Mouse (Mus musculus): ENCODE measurements at regions not wholly inside any gene's neighbourhood (a gene's known extent, or its start where the extent isn't known, plus 50 kb on each side); places are given as distances from the start of the nearest gene placed in this dataset.

- Histone ChIP-seq H3K4me3 (no peak overlapping the region), H3K9ac (no peak overlapping the region), H3K4me2 (no peak overlapping the region), H3K27ac (no peak overlapping the region), H3K4me1 (no peaks in the 10 kb centered on the region), H3K36me3 (no peaks in the 10 kb centered on the region), H3K27me3 (no peaks in the 10 kb centered on the region), H3K9me3 (no peaks in the 10 kb centered on the region)
- ATAC-seq (ENCODE audit: insufficient number of reproducible peaks, insufficient read depth, low FRiP score, low TSS enrichment, low read depth), result no peak
- WGBS, result 66% methylated on average over 2 of the region's 2 CpGs
Measured at GRCm38 (mm10) chr15:34775714-34776113, 418.0 kb upstream of the 9430069I07Rik start.

- WGBS, result 57% methylated on average over 2 of the region's 2 CpGs
- ATAC-seq (ENCODE audit: insufficient number of reproducible peaks, insufficient read depth, low FRiP score, low TSS enrichment, low read depth), result no peak
- Histone ChIP-seq H3K27me3 (no peaks in the 10 kb centered on the region), H3K9me3 (no peaks in the 10 kb centered on the region), H3K27ac (no peak overlapping the region), H3K4me2 (no peak overlapping the region), H3K4me3 (no peak overlapping the region), H3K4me1 (peaks cover 24% of the 10 kb centered on the region; the same call in 1 of the 2 replicates), H3K36me3 (no peaks in the 10 kb centered on the region), H3K9ac (no peak overlapping the region)
Measured at GRCm38 (mm10) chr15:34751746-34752145, 394.1 kb upstream of the 9430069I07Rik start.

GRCm38 (mm10) chr15:34751021-34751420 lies 393.3 kb upstream of the 9430069I07Rik start:
- ATAC-seq (ENCODE audit: insufficient number of reproducible peaks, insufficient read depth, low FRiP score, low TSS enrichment, low read depth), result no peak

DNA sequence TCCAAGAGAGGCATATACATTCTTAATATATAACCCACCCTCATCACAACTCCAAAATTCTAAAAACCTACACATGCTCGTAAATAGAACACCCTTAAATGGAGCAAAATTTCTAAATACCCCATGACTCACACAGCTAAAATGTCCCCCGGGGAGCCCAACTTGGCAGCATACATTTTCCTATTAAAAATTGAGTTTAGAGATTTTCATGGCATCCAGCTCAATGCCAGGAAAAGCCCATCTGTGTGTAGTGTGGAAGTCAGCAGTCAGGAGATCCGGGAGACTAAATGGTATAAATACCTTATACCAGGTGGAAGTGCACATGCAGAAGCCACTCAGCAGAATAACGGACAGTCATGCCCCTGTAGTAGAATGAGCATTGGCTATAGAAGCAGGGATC lies 389.4 kb upstream of the 9430069I07Rik start:
- H3K9ac ChIP-seq, result no peak overlapping the region
- H3K4me1 ChIP-seq, result peaks cover 36% of the 10 kb centered on the region
- H3K27me3 ChIP-seq, result no peaks in the 10 kb centered on the region
- H3K4me2 ChIP-seq, result no peak overlapping the region
- no peak overlapping the region for H3K4me3 ChIP-seq
- 62% methylated on average over 4 of the region's 4 CpGs for WGBS
- H3K36me3 ChIP-seq, result no peaks in the 10 kb centered on the region
- no peak overlapping the region for H3K27ac ChIP-seq
- H3K9me3 ChIP-seq, result no peaks in the 10 kb centered on the region
- no peak for ATAC-seq (ENCODE audit: insufficient number of reproducible peaks, insufficient read depth, low FRiP score, low TSS enrichment, low read depth)

More at GRCm38 (mm10) chr15:34751021-34751420, 393.3 kb upstream of the 9430069I07Rik start:
- Histone ChIP-seq H3K4me2 (no peak overlapping the region), H3K9me3 (no peaks in the 10 kb centered on the region), H3K4me3 (no peak overlapping the region), H3K36me3 (no peaks in the 10 kb centered on the region), H3K27ac (no peak overlapping the region), H3K9ac (no peak overlapping the region), H3K27me3 (no peaks in the 10 kb centered on the region), H3K4me1 (peaks cover 29% of the 10 kb centered on the region; the same call in 1 of the 2 replicates)
- 47% methylated on average over 2 of the region's 2 CpGs for WGBS

DNA sequence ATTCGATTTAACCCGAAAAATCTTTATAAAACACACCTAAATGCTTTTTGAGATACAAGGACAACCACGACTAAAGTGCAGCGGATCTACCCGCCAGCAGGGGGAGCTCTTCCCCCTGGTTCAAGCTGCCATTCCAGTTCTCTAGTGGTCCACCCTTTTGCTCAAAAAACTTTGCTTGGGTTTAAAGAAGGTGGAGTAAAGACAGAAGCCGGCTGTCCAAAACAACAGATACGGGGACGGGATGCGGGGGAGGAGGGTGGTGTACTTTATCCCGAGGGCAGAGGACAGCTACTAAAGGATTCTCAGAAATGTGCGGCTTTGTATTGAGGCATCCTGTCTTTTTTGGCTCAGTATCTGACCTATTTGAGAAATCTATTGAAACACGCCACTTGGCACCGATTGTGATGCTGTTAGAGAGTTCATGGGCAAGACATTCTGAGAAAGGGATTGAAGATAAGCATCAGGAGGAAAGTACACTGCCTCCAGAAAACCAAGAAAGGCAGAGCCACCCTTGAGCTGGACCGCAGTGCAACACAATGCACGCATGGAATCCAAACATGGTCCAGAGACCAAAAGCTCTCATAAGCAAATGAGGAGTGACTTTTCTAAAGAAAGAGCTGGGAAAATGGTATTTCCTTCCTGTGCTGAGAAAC lies 385.6 kb upstream of the 9430069I07Rik start:
- Histone ChIP-seq H3K4me1 (peaks cover 40% of the 10 kb centered on the region), H3K4me3 (no peak overlapping the region), H3K27me3 (no peaks in the 10 kb centered on the region), H3K9ac (no peak overlapping the region), H3K9me3 (no peaks in the 10 kb centered on the region), H3K4me2 (no peak overlapping the region), H3K27ac (no peak overlapping the region), H3K36me3 (no peaks in the 10 kb centered on the region)
- 34% methylated on average over 15 of the region's 15 CpGs for WGBS
- no peak for ATAC-seq (ENCODE audit: insufficient number of reproducible peaks, insufficient read depth, low FRiP score, low TSS enrichment, low read depth)

- Histone ChIP-seq H3K27ac (peak overlapping the region; percentile 65), H3K9ac (no peak overlapping the region), H3K4me2 (no peak overlapping the region), H3K9me3 (no peaks in the 10 kb centered on the region), H3K27me3 (no peaks in the 10 kb centered on the region), H3K36me3 (no peaks in the 10 kb centered on the region), H3K4me1 (peaks cover 25% of the 10 kb centered on the region), H3K4me3 (no peak overlapping the region)
- no peak for ATAC-seq (ENCODE audit: insufficient number of reproducible peaks, insufficient read depth, low FRiP score, low TSS enrichment, low read depth)
- WGBS, result 42% methylated on average over 4 of the region's 4 CpGs
Measured at GRCm38 (mm10) chr15:34741488-34741887, 383.8 kb upstream of the 9430069I07Rik start.

All from embryonic facial prominence, embryonic 13.5 days (tissue).